Mouse (Mus musculus): ENCODE data around the gene Artn.

DNA sequence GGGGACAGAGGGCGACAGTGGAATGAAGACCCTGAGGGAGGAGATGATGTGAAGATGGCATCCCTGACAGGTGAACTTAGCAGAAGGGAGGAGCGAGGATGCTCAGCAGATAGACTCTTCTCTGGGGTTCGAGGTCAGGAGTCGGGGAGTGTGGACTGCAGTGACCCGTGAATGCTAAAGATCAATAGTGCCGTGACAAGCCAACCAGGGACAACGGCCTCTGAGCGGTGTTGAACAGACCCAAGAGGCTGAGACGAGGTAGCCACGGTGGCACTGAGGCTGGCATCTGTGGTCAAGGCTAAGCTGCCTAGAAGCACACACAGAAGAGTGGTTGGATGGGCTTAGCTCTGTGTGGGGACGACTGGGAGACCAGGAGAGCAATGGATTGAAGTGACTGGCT lies 48.3 kb upstream of the Artn start:
- TF ChIP-seq CTCF (conservative IDR thresholded peaks at IDR 0.05; ENCODE audit: insufficient read depth, insufficient read length, low read depth, low read length), result no peak
- no peak for TF ChIP-seq POLR2A (IDR thresholded peaks at IDR 0.05; ENCODE audit: low read depth, low read length)
